Mouse (Mus musculus) hindbrain, embryonic 11.5 days (tissue): ENCODE measurements at regions not wholly inside any gene's neighbourhood (a gene's known extent, or its start where the extent isn't known, plus 50 kb on each side); places are given as distances from the start of the nearest gene placed in this dataset.

Source experiments
- ATAC-seq: fragments of 200-750 bp; cut with Nextera tagmentation; 2 replicates; pipeline ENCODE4 v1.8.0; 2017; ENCODE audit warnings: mild to moderate bottlenecking, moderate TSS enrichment, moderate library complexity; ENCODE audit not compliant: low FRiP score
- DNase-seq: peaks from one replicate; pipeline ENCODE4 v3.0.0-alpha.2; 2015; ENCODE audit warnings: low spot score
- H3K27ac ChIP-seq: fragments of 300-500 bp; sonication (generic); 2 replicates; pipeline ENCODE4 v1.5.1; 2014; ENCODE audit warnings: mild to moderate bottlenecking, low read depth, low read length
- H3K27me3 ChIP-seq: fragments of 300-500 bp; sonication (generic); 2 replicates; pipeline ENCODE4 v1.6.1; 2014; ENCODE audit warnings: mild to moderate bottlenecking, low read length, moderate library complexity, mixed read lengths; ENCODE audit not compliant: control insufficient read depth, insufficient read depth
- H3K36me3 ChIP-seq: fragments of 300-500 bp; sonication (generic); 2 replicates; pipeline ENCODE4 v1.6.1; 2014; ENCODE audit warnings: mild to moderate bottlenecking, low read length, moderate library complexity, mixed read lengths; ENCODE audit not compliant: control insufficient read depth, insufficient read depth
- H3K4me1 ChIP-seq: fragments of 300-500 bp; sonication (generic); replicated peaks from 2 replicates; pipeline ENCODE4 v1.6.1; 2014; ENCODE audit warnings: low read length, mixed read lengths; ENCODE audit not compliant: control insufficient read depth, insufficient read depth
- H3K4me2 ChIP-seq: fragments of 300-500 bp; sonication (generic); replicated peaks from 2 replicates; pipeline ENCODE4 v1.6.1; 2014; ENCODE audit warnings: mild to moderate bottlenecking, low read depth, low read length
- H3K4me3 ChIP-seq: fragments of 300-500 bp; sonication (generic); 2 replicates; pipeline ENCODE4 v1.5.1; 2014; ENCODE audit warnings: low read depth, low read length
- H3K9ac ChIP-seq: fragments of 300-500 bp; sonication (generic); 2 replicates; pipeline ENCODE4 v1.6.1; 2014; ENCODE audit warnings: low read depth, low read length
- H3K9me3 ChIP-seq: fragments of 300-500 bp; sonication (generic); 2 replicates; pipeline ENCODE4 v1.6.1; 2016; ENCODE audit warnings: low read length; ENCODE audit not compliant: control insufficient read depth
- WGBS: fragments of 180-500 bp; shearing (Covaris S2); extraction: QIAGEN DNeasy Blood & Tissue Kit; methylation state at CpG from one replicate; pipeline ENCODE4 v1.1.7; 2014; 5-methylcytosine and 5-hydroxymethylcytosine counted together

GRCm38 (mm10) chr3:157371509-157371908 is 162.5 kb upstream of the Zranb2 start:
- H3K27ac ChIP-seq = no peak overlapping the region
- no peaks in the 10 kb centered on the region for H3K9me3 ChIP-seq
- WGBS = 71% methylated on average over 3 of the region's 3 CpGs

DNA sequence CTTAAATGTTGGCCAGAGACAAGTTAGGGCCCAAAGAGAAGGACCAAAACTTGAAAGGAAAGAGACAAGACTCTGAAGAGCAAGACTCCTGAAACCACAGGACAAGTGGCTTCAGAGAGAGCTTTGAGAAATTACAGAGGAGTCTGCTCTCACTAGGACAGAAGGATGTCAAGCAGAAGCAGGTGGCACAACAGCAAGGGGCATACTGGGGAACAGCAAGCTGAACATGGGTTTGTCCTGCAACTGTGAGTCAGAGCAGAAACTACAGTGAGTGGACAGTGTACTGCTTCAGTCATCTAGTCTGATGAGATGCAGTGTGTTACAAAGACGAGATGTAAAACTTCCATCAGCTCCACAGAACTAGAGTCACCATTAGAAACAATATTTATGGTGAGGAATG is 160.6 kb upstream of the Zranb2 start:
- 79% methylated on average over 1 of the region's 1 CpGs for WGBS
- no peaks in the 10 kb centered on the region for H3K4me1 ChIP-seq
- DNase-seq = no peak
- H3K4me2 ChIP-seq = no peak overlapping the region
- no peak overlapping the region for H3K27ac ChIP-seq
- no peak overlapping the region for H3K4me3 ChIP-seq
- no peak for ATAC-seq
- H3K27me3 ChIP-seq = no peaks in the 10 kb centered on the region
- no peak overlapping the region for H3K9ac ChIP-seq
- no peaks in the 10 kb centered on the region for H3K9me3 ChIP-seq
- no peaks in the 10 kb centered on the region for H3K36me3 ChIP-seq

More at GRCm38 (mm10) chr3:157371509-157371908, 162.5 kb upstream of the Zranb2 start:
- no peak overlapping the region for H3K4me2 ChIP-seq
- no peaks in the 10 kb centered on the region for H3K36me3 ChIP-seq
- H3K4me1 ChIP-seq = no peaks in the 10 kb centered on the region
- ATAC-seq (no peak), DNase-seq (no peak)
- H3K4me3 ChIP-seq = no peak overlapping the region
- no peak overlapping the region for H3K9ac ChIP-seq
- H3K27me3 ChIP-seq = no peaks in the 10 kb centered on the region

- ATAC-seq (no peak), DNase-seq (no peak)
- Histone ChIP-seq H3K9me3 (no peaks in the 10 kb centered on the region), H3K27ac (no peak overlapping the region), H3K4me2 (no peak overlapping the region), H3K4me1 (no peaks in the 10 kb centered on the region), H3K4me3 (no peak overlapping the region), H3K9ac (no peak overlapping the region), H3K36me3 (no peaks in the 10 kb centered on the region), H3K27me3 (no peaks in the 10 kb centered on the region)
- WGBS = 78% methylated on average over 1 of the region's 1 CpGs
These were observed 159.8 kb upstream of the Zranb2 start for GRCm38 (mm10) chr3:157374178-157374577.

DNA sequence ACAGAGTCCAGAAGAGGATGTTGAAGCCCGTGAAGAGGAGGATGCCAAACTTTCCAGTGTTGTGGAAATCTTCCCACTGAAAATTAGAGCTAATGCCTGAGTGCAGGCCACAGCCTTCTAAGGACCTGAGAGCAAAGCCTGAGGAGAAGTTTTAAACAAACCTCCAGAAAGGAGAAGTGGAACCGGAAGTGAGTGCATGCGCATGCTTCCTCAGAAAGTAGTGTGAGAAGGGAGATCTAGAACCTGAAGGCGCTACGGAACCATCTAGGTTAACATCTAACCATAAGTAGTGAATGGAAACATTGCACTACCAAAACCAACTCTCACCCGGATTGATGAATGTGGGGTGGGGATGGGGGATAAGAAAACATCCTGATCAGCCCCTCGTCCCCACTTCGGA is 156.4 kb upstream of the Zranb2 start:
- no peak overlapping the region for H3K27ac ChIP-seq
- no peak overlapping the region for H3K4me2 ChIP-seq
- no peak overlapping the region for H3K9ac ChIP-seq
- ATAC-seq (no peak), DNase-seq (no peak)
- H3K4me3 ChIP-seq = no peak overlapping the region
- WGBS = 92% methylated on average over 8 of the region's 8 CpGs
- H3K4me1 ChIP-seq = no peaks in the 10 kb centered on the region
- no peaks in the 10 kb centered on the region for H3K36me3 ChIP-seq
- no peaks in the 10 kb centered on the region for H3K9me3 ChIP-seq
- H3K27me3 ChIP-seq = no peaks in the 10 kb centered on the region

DNA sequence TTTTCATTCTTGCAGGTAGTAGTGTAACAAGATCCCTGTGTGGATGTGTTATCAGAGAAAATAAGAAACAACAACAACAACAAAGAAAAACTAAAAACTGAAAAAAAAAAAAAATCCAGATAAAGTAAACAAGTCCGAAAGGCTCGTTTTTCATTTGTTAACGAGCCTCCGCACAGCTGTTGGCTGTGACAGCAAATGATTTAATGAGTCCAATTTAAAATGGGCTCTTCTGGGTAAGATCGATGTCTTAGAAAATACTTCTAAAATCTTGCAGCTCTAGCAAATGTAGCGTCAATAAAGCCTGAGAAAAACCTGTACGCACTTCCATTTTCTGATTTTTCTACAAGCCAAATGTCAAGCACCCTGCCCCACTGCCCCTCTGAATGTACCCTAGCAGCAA is 155.8 kb upstream of the Zranb2 start:
- Histone ChIP-seq H3K9me3 (no peaks in the 10 kb centered on the region), H3K27me3 (no peaks in the 10 kb centered on the region), H3K4me2 (no peak overlapping the region), H3K9ac (no peak overlapping the region), H3K4me1 (no peaks in the 10 kb centered on the region), H3K4me3 (no peak overlapping the region), H3K27ac (no peak overlapping the region), H3K36me3 (no peaks in the 10 kb centered on the region)
- WGBS = 88% methylated on average over 7 of the region's 7 CpGs
- no peak for DNase-seq
- ATAC-seq = no peak

DNA sequence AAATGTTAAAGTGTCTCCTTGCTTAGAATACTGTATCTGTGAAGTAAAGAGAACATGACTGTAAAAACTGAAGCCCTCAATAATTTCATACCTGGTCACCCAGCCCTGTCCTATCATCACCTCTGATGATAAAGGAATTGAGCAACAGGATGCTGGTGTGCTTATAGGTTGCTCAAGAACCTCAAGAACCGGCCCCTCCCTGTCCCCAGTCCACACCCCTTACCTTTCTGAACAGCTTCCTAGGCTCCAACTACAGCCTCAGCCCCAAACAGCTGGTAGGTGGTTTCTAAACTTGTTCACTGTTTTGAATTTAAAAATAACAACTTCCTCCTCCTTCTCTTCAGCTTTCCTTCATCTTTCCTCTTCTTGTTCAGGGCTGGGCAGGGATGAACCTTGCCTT is 142.1 kb upstream of the Zranb2 start:
- Histone ChIP-seq H3K4me2 (no peak overlapping the region), H3K4me3 (no peak overlapping the region), H3K27ac (no peak overlapping the region), H3K9ac (no peak overlapping the region), H3K36me3 (no peaks in the 10 kb centered on the region), H3K9me3 (no peaks in the 10 kb centered on the region), H3K27me3 (no peaks in the 10 kb centered on the region), H3K4me1 (no peaks in the 10 kb centered on the region)
- ATAC-seq (no peak), DNase-seq (no peak)
- 77% methylated on average over 1 of the region's 1 CpGs for WGBS

DNA sequence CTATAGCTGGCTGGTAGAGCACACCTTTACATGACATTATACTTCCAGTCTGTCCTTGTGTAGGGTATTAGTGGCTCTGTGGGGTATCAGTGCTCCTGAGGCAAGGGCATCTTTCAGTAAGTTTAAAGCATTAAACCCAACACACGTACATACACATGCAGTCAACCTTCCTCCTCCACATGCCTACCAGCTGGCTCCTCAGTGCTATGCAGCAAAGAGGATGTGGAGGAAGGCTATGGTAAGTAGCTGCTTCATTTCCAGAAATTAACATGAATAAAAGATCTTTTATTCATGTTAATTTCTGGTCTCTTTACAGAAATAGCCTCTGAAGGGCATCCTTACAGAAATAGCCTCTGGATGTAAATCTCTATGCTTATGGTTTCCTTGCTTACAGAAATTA is 140.1 kb upstream of the Zranb2 start:
- H3K4me1 ChIP-seq = no peaks in the 10 kb centered on the region
- ATAC-seq = no peak
- no peak overlapping the region for H3K9ac ChIP-seq
- no peaks in the 10 kb centered on the region for H3K36me3 ChIP-seq
- DNase-seq = no peak
- 66% methylated on average over 1 of the region's 1 CpGs for WGBS
- H3K27ac ChIP-seq = no peak overlapping the region
- H3K9me3 ChIP-seq = no peaks in the 10 kb centered on the region
- H3K4me2 ChIP-seq = no peak overlapping the region
- H3K4me3 ChIP-seq = no peak overlapping the region
- H3K27me3 ChIP-seq = no peaks in the 10 kb centered on the region

DNA sequence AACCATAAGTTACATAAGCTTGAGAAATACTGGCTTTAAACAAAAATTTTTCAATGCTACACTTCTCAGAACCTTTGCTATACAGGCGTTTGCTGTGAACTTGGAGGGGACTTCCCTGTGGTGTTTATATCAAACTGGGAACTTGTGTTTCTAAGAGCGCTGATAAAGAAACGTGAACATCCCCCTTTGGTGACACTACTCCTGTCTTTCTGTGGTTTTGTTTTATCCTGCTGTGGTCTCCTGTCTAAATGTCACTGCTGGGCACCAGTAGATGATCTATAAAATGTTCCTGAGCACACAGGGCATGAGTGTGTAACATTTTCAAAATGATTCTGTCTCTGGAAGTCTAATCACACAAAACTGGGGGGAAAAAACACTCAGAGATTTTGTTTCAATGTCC is 134.1 kb upstream of the Zranb2 start:
- Histone ChIP-seq H3K9ac (no peak overlapping the region), H3K27ac (no peak overlapping the region), H3K36me3 (no peaks in the 10 kb centered on the region), H3K4me2 (no peak overlapping the region), H3K9me3 (no peaks in the 10 kb centered on the region), H3K27me3 (no peaks in the 10 kb centered on the region), H3K4me3 (no peak overlapping the region), H3K4me1 (no peaks in the 10 kb centered on the region)
- DNase-seq (no peak), ATAC-seq (no peak)
- 85% methylated on average over 3 of the region's 3 CpGs for WGBS

- 86% methylated on average over 3 of the region's 3 CpGs for WGBS
- Histone ChIP-seq H3K4me1 (no peaks in the 10 kb centered on the region), H3K9ac (no peak overlapping the region), H3K4me2 (no peak overlapping the region), H3K9me3 (no peaks in the 10 kb centered on the region), H3K36me3 (no peaks in the 10 kb centered on the region), H3K27ac (no peak overlapping the region), H3K4me3 (no peak overlapping the region), H3K27me3 (no peaks in the 10 kb centered on the region)
- ATAC-seq = no peak
- DNase-seq = no peak
These were observed 129.9 kb upstream of the Zranb2 start for GRCm38 (mm10) chr3:157404054-157404453.
